Mouse (Mus musculus) thymus, adult 2 months (tissue): Measurements from ENCODE around the gene Mfn1. TPM values are rescaled to one million over a fixed set of nuclear protein-coding genes. Genes with fewer than 3 reads are reported as not detected.
A peak's percentile ranks its signal among the peaks of the same experiment; 100 is the strongest.

Experiments
- DNase-seq: peaks from one replicate; pipeline ENCODE4 v3.0.0; 2021
- H3K27ac ChIP-seq: fragments of 200-500 bp; 2 replicates; pipeline ENCODE4 v1.5.1; 2012; ENCODE audit warnings: low read length, control low read depth; ENCODE audit not compliant: control insufficient read depth, insufficient read depth
- H3K27me3 ChIP-seq: fragments of 200-500 bp; 2 replicates; pipeline ENCODE4 v1.6.1; 2012; ENCODE audit warnings: mild to moderate bottlenecking, low read length, moderate library complexity, mixed read lengths; ENCODE audit not compliant: control insufficient read depth, insufficient read depth
- H3K36me3 ChIP-seq: fragments of 200-500 bp; 2 replicates; pipeline ENCODE4 v1.6.1; 2012; ENCODE audit warnings: mild to moderate bottlenecking, low read length, moderate library complexity; ENCODE audit not compliant: control insufficient read depth, insufficient read depth
- H3K4me1 ChIP-seq: fragments of 200-500 bp; replicated peaks from 2 replicates; pipeline ENCODE4 v1.6.1; 2012; ENCODE audit warnings: low read length; ENCODE audit not compliant: control insufficient read depth, insufficient read depth
- H3K4me3 ChIP-seq: fragments of 200-500 bp; 2 replicates; pipeline ENCODE4 v1.5.1; 2012; ENCODE audit warnings: mild to moderate bottlenecking, low read length, control low read depth, moderate library complexity; ENCODE audit not compliant: control insufficient read depth, insufficient read depth
- CTCF ChIP-seq: fragments of 200-500 bp; IDR thresholded peaks from 2 replicates; pipeline ENCODE4 v1.5.1; 2012; ENCODE audit warnings: mild to moderate bottlenecking, control low read depth, low read length, moderate library complexity, borderline replicate concordance; ENCODE audit not compliant: control insufficient read depth, poor library complexity, insufficient read depth; ENCODE audit errors: extremely low read depth
- POLR2A ChIP-seq: fragments of 200-500 bp; IDR thresholded peaks from 2 replicates; pipeline ENCODE4 v1.6.1; 2012; ENCODE audit warnings: mild to moderate bottlenecking, low read length, control low read depth, moderate library complexity; ENCODE audit not compliant: control insufficient read depth, poor library complexity, insufficient read depth; ENCODE audit errors: extremely low read depth
- WGBS: fragments of 180-500 bp; shearing (Covaris S2); methylation state at CpG from one replicate; pipeline ENCODE4 v1.1.7; 2018; 5-methylcytosine and 5-hydroxymethylcytosine counted together
- polyA plus RNA-seq: library from polyadenylated mRNA; depleted of rRNA; stranded (reverse); fragments of >200 nt; gene quantifications from 2 replicates; pipeline ENCODE4 v1.2.3, GENCODE M21; 2012

Gene Mfn1
- polyA plus RNA-seq, 1 experiment, result 9.6 TPM

DNA sequence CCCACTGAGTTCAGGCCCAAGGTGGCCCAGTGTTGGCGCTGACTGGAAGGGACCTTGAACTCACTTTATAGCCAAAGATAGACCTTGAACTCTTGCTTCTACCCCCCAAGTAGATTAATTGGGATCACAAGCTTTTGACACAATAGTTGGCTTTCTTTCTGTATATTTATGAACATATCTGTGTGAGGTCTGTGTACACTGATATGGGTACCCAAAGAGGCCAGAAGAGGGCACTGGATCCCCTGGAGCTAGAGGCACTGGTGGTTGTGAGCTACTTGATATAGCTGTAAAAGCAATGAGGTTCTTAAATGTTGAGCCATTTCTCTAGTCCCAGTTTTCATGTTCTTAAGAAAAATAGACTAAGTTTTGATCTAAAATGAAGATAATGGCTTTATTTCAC lies 23.8 kb downstream of the Mfn1 start:
- Histone ChIP-seq H3K4me3 (no peak overlapping the region), H3K4me1 (no peaks in the 10 kb centered on the region), H3K27me3 (no peaks in the 10 kb centered on the region), H3K36me3 (peaks cover 14% of the 10 kb centered on the region), H3K27ac (no peak overlapping the region)
- no peak for TF ChIP-seq POLR2A
- TF ChIP-seq CTCF, result no peak
- peak; percentile 35 for DNase-seq
- WGBS, result 100% methylated on average over 1 of the region's 1 CpGs

DNA sequence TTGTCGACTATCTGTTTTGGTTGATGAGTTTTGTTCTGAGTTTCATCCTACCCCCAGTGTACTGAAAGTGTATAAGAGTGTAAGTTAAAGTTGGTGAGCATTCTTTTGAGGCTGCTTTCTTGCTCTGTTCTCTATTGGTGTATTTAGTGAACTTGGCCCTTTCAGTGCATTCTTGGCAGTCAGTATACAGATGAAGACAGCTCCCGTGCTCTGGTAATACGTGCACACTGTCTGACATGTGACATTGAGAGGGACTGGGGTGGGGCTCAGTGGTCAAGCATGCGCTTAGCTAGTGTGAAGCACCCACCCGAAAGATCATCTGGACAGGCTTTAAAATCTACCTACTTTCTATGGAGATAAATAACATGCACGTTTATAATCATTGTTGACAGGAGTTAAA lies 34.1 kb downstream of the Mfn1 start:
- Histone ChIP-seq H3K27ac (no peak overlapping the region), H3K4me3 (no peak overlapping the region), H3K4me1 (no peaks in the 10 kb centered on the region), H3K36me3 (peaks cover 17% of the 10 kb centered on the region), H3K27me3 (no peaks in the 10 kb centered on the region)
- no peak for DNase-seq
- WGBS, result 97% methylated on average over 6 of the region's 6 CpGs
- TF ChIP-seq CTCF (no peak), POLR2A (no peak)

DNA sequence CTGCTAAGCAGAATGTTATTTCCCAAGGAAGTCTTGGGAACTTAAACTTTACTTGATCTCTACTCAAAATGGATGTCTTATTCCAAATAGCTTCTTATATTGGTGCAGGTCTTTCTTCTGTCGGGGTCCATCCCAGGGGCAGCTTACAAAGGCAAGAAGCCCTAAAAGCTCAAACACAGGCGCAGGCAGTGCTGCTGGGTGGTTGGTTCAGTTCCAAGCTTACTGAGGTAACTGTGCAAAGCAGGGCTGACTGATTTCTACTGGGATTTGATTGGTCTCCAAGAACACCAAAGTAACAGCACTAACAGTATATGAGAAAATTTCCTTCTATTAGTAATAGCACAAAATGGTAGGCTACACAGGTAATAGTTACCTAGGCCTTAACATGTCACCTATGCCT lies 43.8 kb downstream of the Mfn1 start:
- TF ChIP-seq CTCF (no peak), POLR2A (no peak)
- DNase-seq, result no peak
- Histone ChIP-seq H3K27ac (no peak overlapping the region), H3K4me3 (no peak overlapping the region), H3K36me3 (peaks cover 27% of the 10 kb centered on the region), H3K4me1 (no peaks in the 10 kb centered on the region), H3K27me3 (no peaks in the 10 kb centered on the region)
- 100% methylated on average over 2 of the region's 2 CpGs for WGBS

DNA sequence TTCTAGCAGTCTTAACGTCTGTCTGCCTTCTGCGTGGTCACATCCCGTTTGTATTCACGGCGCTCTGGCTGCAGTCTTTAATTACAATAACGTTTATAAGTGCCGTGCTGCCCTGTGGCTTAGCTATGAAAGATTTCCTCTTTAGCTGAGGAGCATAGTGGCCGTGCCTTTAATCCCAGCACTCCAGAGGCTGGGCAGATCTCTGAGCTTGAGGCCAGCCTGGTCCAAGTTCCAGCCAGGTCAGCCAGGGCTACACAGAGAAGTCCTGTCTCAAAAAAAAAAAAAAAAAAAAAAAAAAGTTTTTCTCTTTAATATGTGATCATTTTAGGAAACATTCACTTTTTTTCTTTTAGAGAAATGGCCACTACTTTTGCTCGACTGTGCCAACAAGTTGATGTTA lies 44.6 kb downstream of the Mfn1 start:
- Histone ChIP-seq H3K27me3 (no peaks in the 10 kb centered on the region), H3K36me3 (peaks cover 20% of the 10 kb centered on the region), H3K27ac (no peak overlapping the region), H3K4me3 (no peak overlapping the region), H3K4me1 (no peaks in the 10 kb centered on the region)
- no peak for TF ChIP-seq CTCF
- no peak for TF ChIP-seq POLR2A
- DNase-seq, result no peak
- WGBS, result 94% methylated on average over 9 of the region's 9 CpGs

DNA sequence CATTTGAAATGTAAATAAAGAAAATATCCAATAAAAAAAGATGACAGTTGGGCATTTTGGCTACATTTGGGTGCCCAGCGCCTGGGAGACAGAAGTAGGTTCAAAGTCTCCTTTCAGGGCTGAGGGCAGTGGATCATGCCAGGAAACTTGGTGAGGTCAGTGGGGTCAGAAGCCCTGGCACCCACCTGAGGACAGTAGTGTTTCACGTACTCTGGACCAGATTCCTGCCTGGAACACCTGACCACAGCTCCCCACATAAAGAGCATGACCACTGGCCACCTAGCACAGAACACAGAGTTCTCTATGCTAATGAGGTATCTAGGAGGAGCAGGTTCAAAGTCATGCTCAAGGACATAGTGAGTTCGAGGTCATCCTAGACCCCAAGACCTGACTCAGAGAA lies 45.9 kb downstream of the Mfn1 start:
- Histone ChIP-seq H3K4me1 (no peaks in the 10 kb centered on the region), H3K4me3 (no peak overlapping the region), H3K27me3 (no peaks in the 10 kb centered on the region), H3K36me3 (peaks cover 12% of the 10 kb centered on the region), H3K27ac (no peak overlapping the region)
- DNase-seq, result no peak
- 96% methylated on average over 3 of the region's 3 CpGs for WGBS
- TF ChIP-seq POLR2A, result no peak
- TF ChIP-seq CTCF, result no peak

DNA sequence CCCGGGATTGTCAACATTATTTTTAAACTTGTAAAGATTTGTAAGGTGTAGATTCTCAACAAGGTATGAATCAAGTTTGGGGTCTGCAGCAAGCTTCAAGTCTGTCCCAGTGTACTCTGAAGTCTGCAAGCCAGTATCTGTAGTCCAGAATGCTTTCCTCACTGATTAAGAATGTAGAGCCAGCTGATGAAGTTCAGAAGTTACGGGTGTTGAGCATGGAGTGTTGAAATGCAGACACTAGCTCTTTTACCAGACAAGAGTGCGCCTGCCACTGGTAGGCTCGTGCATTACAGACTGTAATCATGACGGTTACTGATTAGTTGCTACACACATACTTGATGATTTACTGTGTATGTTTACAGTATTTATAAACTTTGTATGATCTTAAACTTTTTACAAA lies 49.5 kb downstream of the Mfn1 start:
- TF ChIP-seq CTCF, result no peak
- no peak for TF ChIP-seq POLR2A
- H3K36me3 ChIP-seq, result peaks cover 12% of the 10 kb centered on the region
- 96% methylated on average over 5 of the region's 5 CpGs for WGBS
- H3K27ac ChIP-seq, result no peak overlapping the region
- DNase-seq, result no peak
- H3K4me3 ChIP-seq, result no peak overlapping the region
- no peaks in the 10 kb centered on the region for H3K4me1 ChIP-seq
- no peaks in the 10 kb centered on the region for H3K27me3 ChIP-seq

DNA sequence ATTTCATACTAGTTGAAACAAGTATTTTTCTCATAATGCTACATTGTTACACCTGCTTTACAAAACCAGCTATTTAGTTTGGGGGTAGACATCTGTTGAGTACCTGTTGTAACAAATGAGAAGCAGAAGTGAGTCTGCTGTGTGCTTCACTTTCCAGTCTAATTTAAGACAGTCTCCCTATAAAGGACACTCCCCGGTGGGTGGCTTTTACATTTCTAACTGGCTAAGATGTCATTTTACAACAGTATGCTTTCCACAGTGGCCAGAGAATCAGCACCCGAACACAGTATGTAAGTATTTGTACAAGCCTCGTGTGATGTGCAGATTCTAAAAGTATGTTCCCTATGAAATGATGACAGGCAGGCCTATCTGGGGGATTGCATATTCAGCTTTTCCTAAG lies 51.5 kb downstream of the Mfn1 start:
- DNase-seq, result no peak
- Histone ChIP-seq H3K4me1 (no peaks in the 10 kb centered on the region), H3K4me3 (no peak overlapping the region), H3K36me3 (peaks cover 7% of the 10 kb centered on the region; the same call in 1 of the 2 replicates), H3K27ac (no peak overlapping the region), H3K27me3 (no peaks in the 10 kb centered on the region)
- TF ChIP-seq CTCF (no peak), POLR2A (no peak)
- WGBS, result 92% methylated on average over 3 of the region's 3 CpGs
